Mouse (Mus musculus): ENCODE results near the gene Scp2.

DNA sequence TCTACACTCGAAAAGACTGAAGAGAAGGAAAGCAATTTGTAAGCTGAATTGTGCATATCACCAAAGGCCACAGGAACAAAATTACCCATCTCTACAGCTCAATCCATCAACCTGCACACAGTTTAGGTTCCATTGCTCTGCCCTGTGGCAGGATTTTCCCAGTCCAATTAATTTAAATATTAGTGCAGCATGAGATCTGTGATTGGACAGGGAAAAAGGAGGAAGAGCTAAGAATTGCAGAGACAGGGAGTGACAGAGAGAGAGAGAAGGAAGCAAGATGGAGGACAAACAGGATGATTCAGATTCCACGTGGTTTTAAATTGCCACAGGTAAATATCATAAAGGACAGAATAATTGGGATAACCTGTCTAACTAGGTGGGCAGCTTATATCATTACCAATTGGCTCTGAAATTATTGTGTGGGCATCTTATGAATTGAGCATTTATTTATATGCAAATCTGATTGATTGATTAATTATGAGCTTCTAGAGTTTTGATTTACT lies 48.1 kb upstream of the Scp2 start:
- no peak for TF ChIP-seq POLR2A (IDR thresholded peaks at IDR 0.05; ENCODE audit: insufficient read depth, low read depth, low read length)
- no peak for TF ChIP-seq CTCF (IDR thresholded peaks at IDR 0.05)
- no peak for TF ChIP-seq EP300 (IDR thresholded peaks at IDR 0.05; ENCODE audit: insufficient read depth, low read depth, low read length)

All from heart, adult 2 months (tissue).